Mouse (Mus musculus): ENCODE results near the gene Cth.

Cth gene

DNA sequence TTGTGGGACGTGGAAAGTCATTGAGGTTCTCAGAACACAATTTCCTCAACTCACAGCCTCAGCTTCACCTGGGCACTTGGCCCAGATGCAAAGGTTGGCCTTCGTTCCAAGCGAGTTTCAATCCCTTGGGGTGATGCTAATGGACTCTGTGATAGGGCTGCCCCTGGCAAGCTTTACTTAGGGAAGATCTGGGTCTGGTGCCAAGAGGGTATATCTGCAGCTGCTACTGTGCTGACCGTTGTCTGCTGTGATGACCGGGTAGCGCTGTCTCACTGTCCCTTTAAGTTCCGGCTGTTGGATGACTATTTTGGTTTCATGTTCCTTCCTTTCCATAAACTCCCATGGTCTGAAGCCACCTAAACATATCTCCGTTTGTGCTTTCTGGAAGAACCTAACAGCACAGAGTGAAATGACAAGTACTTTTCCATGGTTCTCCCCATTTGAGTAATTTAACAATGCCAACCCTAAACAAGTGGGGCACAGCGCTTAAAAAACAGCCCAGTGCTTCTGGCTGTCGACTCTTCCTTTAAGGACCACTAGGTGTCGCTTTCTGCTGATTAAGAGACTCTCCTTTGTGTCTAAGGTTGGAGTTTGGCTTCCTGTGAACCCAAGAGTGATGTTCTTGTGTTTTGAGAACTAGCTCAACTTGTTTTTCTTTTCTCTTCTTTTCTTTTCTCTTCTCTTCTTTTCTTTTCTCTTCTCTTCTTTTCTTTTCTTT lies 48.3 kb downstream of the Cth start:
- no peak for TF ChIP-seq GATA4 (IDR thresholded peaks at IDR 0.05; ENCODE audit: insufficient replicate concordance, low read length)

DNA sequence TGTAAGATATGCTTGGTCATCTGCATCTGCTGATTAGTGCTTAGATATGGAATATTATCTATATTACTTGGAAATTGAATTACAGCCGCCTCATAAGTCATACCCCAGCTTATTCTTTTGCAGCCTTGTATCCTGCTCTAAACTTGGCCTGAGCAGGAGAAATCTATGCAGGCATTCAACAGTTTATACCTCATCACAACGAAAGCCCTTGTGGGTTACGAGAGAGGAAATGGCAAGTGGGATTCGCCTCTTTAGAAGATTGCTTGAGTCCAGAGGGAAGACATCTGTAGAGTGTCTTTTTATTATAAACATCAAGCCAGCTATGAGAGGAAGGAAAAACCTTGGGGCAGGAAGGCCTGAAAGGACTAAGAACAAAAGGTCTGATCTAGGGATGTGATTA lies 52.0 kb downstream of the Cth start:
- no peak for TF ChIP-seq GATA4 (IDR thresholded peaks at IDR 0.05; ENCODE audit: insufficient replicate concordance, low read length)

DNA sequence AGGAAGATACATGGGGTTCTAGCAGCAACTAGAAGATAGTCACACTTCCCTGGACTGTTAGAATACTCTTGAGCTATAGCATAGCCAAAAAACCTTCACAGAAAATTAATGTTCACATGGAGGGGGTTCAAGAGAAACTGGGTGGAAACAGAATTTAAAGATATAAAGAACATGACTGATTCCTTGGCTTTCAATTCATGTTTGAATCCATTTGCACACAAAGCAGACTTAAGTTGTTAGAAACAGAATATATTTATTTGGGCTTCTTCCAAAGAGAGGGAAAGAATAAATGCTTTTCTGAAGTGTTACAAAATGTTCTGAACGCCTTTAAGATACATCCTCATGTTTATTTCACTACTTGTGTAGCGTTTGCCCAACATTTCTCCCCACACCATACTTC lies 57.0 kb downstream of the Cth start:
- no peak for TF ChIP-seq GATA4 (IDR thresholded peaks at IDR 0.05; ENCODE audit: insufficient replicate concordance, low read length)

GRCm38 (mm10) chr3:157866251-157866650 lies 58.6 kb downstream of the Cth start:
- no peak for TF ChIP-seq GATA4 (IDR thresholded peaks at IDR 0.05; ENCODE audit: insufficient replicate concordance, low read length)

GRCm38 (mm10) chr3:157865848-157866247 lies 59.0 kb downstream of the Cth start:
- no peak for TF ChIP-seq GATA4 (IDR thresholded peaks at IDR 0.05; ENCODE audit: insufficient replicate concordance, low read length)

- no peak for TF ChIP-seq GATA4 (IDR thresholded peaks at IDR 0.05; ENCODE audit: insufficient replicate concordance, low read length)
These were observed 59.4 kb downstream of the Cth start for GRCm38 (mm10) chr3:157865431-157865830.

DNA sequence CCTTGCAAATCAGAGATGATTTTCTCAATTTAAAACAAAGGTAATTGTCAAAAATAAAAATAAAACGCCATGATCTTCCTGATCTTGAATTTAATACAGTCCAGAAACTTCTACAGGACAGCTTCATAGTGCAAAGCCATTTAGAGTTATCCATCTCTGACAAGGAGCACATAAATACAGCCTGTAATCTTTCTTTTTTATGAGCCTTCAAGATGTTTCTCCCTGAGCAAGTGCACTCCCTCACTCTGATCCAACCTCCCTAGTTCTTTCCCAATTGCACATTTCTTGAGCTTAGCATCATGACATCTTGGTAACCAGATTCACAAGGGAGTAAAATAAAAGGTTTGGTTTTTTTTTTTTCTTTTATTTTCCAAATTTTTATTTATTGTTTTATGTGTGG lies 72.1 kb downstream of the Cth start:
- TF ChIP-seq GATA4 (IDR thresholded peaks at IDR 0.05; ENCODE audit: insufficient replicate concordance, low read length) = no peak

GRCm38 (mm10) chr3:157848503-157848902 lies 76.4 kb downstream of the Cth start:
- no peak for TF ChIP-seq GATA4 (IDR thresholded peaks at IDR 0.05; ENCODE audit: insufficient replicate concordance, low read length)

GRCm38 (mm10) chr3:157847338-157848284 lies 77.3 kb downstream of the Cth start:
- no peak for TF ChIP-seq GATA4 (IDR thresholded peaks at IDR 0.05; ENCODE audit: insufficient replicate concordance, low read length)

Data from liver, adult (tissue).